Mouse (Mus musculus): Measurements from ENCODE around the gene Ajuba.

Gene Ajuba

GRCm38 (mm10) chr14:54592319-54592934, 15.1 kb upstream of the Ajuba start:
- peak; percentile 45 for DNase-seq (ENCODE audit: low spot score)

- no peak for DNase-seq (ENCODE audit: low spot score)
These were observed 13.7 kb upstream of the Ajuba start for GRCm38 (mm10) chr14:54591056-54591455.

- no peak for DNase-seq (ENCODE audit: low spot score)
These were observed 6.5 kb upstream of the Ajuba start for GRCm38 (mm10) chr14:54583681-54584338.

GRCm38 (mm10) chr14:54582536-54582935, 5.2 kb upstream of the Ajuba start:
- DNase-seq (ENCODE audit: low spot score), result no peak

GRCm38 (mm10) chr14:54579638-54580037, 2.3 kb upstream of the Ajuba start:
- no peak for DNase-seq (ENCODE audit: low spot score)

GRCm38 (mm10) chr14:54578063-54578462, 705 bp upstream of the Ajuba start:
- no peak for DNase-seq (ENCODE audit: low spot score)

GRCm38 (mm10) chr14:54576241-54577088, 893 bp downstream of the Ajuba start:
- no peak for DNase-seq (ENCODE audit: low spot score)

GRCm38 (mm10) chr14:54575631-54576030, 1.7 kb downstream of the Ajuba start:
- DNase-seq (ENCODE audit: low spot score), result peak; percentile 87

- no peak for DNase-seq (ENCODE audit: low spot score)
These were observed 2.3 kb downstream of the Ajuba start for GRCm38 (mm10) chr14:54575031-54575430.

GRCm38 (mm10) chr14:54574253-54574652, 3.1 kb downstream of the Ajuba start:
- no peak for DNase-seq (ENCODE audit: low spot score)

GRCm38 (mm10) chr14:54572790-54573736, 4.3 kb downstream of the Ajuba start:
- no peak for DNase-seq (ENCODE audit: low spot score)

- DNase-seq (ENCODE audit: low spot score), result no peak
These were observed 5.2 kb downstream of the Ajuba start for GRCm38 (mm10) chr14:54572122-54572521.

GRCm38 (mm10) chr14:54569451-54570392, 7.6 kb downstream of the Ajuba start:
- no peak for DNase-seq (ENCODE audit: low spot score)

- DNase-seq (ENCODE audit: low spot score), result peak; percentile 48
These were observed 8.5 kb downstream of the Ajuba start for GRCm38 (mm10) chr14:54568694-54569414.

- DNase-seq (ENCODE audit: low spot score), result no peak
These were observed 16.7 kb downstream of the Ajuba start for GRCm38 (mm10) chr14:54560527-54561242.

GRCm38 (mm10) chr14:54557330-54557729, 20.0 kb downstream of the Ajuba start:
- no peak for DNase-seq (ENCODE audit: low spot score)

- peak; percentile 89 for DNase-seq (ENCODE audit: low spot score)
These were observed 23.2 kb downstream of the Ajuba start, which contains the start of gene Haus4 for GRCm38 (mm10) chr14:54553975-54554769. Gene Haus4, minus strand, starts transcription at chr14:54554616.

- no peak for DNase-seq (ENCODE audit: low spot score)
These were observed 23.8 kb downstream of the Ajuba start for GRCm38 (mm10) chr14:54553454-54553974.

Measured in testis, postnatal 14 days (tissue).